Mouse (Mus musculus): Measurements from ENCODE around the gene B3galt5. TPM values are rescaled to one million over a fixed set of nuclear protein-coding genes. Genes with fewer than 3 reads are reported as not detected.

Gene B3galt5
- polyA plus RNA-seq, 1 experiment from 2014 or later: 6.4 TPM

DNA sequence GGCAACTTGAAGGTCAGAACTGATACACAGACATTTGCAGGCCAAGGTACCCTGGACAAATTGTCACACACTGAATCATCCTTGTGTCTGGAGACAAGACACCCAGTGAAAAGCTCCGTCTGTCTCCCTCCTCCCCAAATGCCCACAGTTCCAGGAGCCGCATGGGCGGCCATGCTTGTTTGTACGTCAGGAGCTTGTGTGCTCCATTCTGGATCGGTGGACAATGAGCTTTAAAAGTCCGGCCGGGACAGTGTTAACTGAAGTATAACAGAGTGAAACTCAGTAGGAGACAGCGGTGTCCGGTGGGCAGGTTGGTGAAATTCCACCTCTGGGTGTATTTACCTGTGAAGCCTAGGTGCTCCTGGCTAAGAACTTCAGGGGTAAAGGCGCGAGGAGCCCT is 129.3 kb downstream of the B3galt5 start:
- no peaks in the 10 kb centered on the region for H3K9me3 ChIP-seq (ENCODE audit: control insufficient read depth, low read length)
- no peaks in the 10 kb centered on the region for H3K27me3 ChIP-seq (replicated peaks; ENCODE audit: control insufficient read depth, insufficient read depth, low read length)
- WGBS: 86% methylated on average over 11 of the region's 11 CpGs
- H3K27ac ChIP-seq (ENCODE audit: low read depth, low read length): no peak overlapping the region
- H3K36me3 ChIP-seq (ENCODE audit: control insufficient read depth, insufficient read depth, low read length): no peaks in the 10 kb centered on the region
- no peak overlapping the region for H3K9ac ChIP-seq (ENCODE audit: low read depth, low read length)
- no peak overlapping the region for H3K4me3 ChIP-seq (ENCODE audit: low read length)
- no peak for ATAC-seq
- H3K4me2 ChIP-seq (ENCODE audit: low read length): no peak overlapping the region
- H3K4me1 ChIP-seq (ENCODE audit: control insufficient read depth, insufficient read depth, low read depth, low read length): no peaks in the 10 kb centered on the region

Other genes with a start within 250 kb of the B3galt5 start
- gene Psmg1, start 244.8 kb upstream of the B3galt5 start, polyA plus RNA-seq (2015; fragmentation: Nextera tagmentation; extraction: Ambion mirVana): 60.3 and 64.2 TPM in 2 replicates
- 208 and 216 TPM in 2 replicates for gene Brwd1, start 153.3 kb upstream of the B3galt5 start, polyA plus RNA-seq (2015; fragmentation: Nextera tagmentation; extraction: Ambion mirVana)
- gene Hmgn1, start 108.1 kb upstream of the B3galt5 start, polyA plus RNA-seq (2015; fragmentation: Nextera tagmentation; extraction: Ambion mirVana): 256 and 284 TPM in 2 replicates
- 227 and 233 TPM in 2 replicates for gene Wrb, start 90.4 kb upstream of the B3galt5 start, polyA plus RNA-seq (2015; fragmentation: Nextera tagmentation; extraction: Ambion mirVana)
- gene Lca5l, start 43.5 kb upstream of the B3galt5 start, polyA plus RNA-seq (2015; fragmentation: Nextera tagmentation; extraction: Ambion mirVana): 1.6 and 1.7 TPM in 2 replicates
- gene Sh3bgr, start 35.4 kb upstream of the B3galt5 start, polyA plus RNA-seq (2015; fragmentation: Nextera tagmentation; extraction: Ambion mirVana): 1.8 and 4.2 TPM in 2 replicates
- 0.09 and 0.11 TPM in 2 replicates for gene Itgb2l, start 207.8 kb downstream of the B3galt5 start, polyA plus RNA-seq (2015; fragmentation: Nextera tagmentation; extraction: Ambion mirVana)
- gene Pcp4, start 231.8 kb downstream of the B3galt5 start, polyA plus RNA-seq (2015; fragmentation: Nextera tagmentation; extraction: Ambion mirVana): 418 and 494 TPM in 2 replicates

All from hindbrain, embryonic 16.5 days (tissue).